Mouse (Mus musculus) cerebellum, adult 2 months (tissue): ENCODE data around the gene Glg1.

Source experiments
- CTCF ChIP-seq: fragments of 200-500 bp; IDR thresholded peaks from 2 replicates; pipeline ENCODE4 v1.5.1; 2011; ENCODE audit warnings: low read depth, mild to moderate bottlenecking, control low read depth, low read length, moderate library complexity, borderline replicate concordance; ENCODE audit not compliant: insufficient read depth
- POLR2A ChIP-seq: fragments of 200-500 bp; IDR thresholded peaks from 2 replicates; pipeline ENCODE4 v1.6.1; 2011; ENCODE audit warnings: low read length, control low read depth, borderline replicate concordance; ENCODE audit not compliant: insufficient read depth

DNA sequence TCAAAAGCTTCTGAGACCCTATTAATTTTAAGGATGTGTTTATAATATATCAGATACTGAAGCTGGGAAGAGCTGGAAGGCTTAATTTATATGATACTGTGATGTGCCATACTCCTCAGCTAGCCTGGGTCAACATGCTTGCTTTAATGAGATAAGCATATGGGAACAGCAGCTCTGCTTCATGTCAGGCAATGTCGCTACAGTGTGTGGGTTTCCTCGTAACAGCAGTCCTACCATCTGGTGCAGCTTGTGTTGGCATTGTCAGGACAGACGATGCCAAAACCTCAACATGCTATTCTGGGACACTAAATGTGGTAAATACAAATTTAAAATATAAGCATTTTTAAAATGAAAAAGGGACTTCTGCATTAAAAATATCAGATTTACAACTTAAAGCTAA is 40.9 kb downstream of the Glg1 start:
- no peak for TF ChIP-seq CTCF
- TF ChIP-seq POLR2A, result no peak
